Comparison of ENCODE assay signal across 8 mouse cellular contexts in the genomic region with DNA sequence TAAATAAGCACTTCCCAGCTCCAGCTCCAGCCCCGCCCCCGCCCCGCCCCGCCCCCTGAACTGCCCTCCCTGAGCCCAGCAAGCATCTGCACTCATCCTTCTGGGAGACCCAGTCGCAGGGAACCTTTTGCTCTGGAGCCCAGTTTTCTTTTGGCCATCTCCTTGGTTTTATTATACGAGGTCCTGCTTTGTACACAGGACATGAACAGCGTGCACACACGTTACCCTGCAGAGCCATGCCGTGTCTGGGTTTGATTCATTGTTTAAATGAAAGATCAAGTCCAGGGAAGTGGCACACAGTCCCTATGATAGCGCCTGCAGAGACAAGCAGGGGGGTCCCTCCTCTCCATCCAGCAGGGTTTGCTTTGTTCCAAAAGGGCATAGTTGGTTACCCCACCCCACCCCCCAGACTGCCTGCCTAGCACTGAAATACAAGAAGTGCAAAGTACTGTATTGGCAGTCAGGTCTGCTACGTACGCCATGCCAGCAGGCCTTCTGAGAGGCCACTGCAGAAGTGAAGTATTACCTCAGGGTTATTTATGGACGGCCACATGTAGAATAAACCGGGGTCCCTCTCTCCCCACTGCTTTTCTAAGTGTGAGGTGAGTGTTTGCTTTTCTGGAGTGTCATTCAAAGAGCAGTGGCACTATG. TPM values are rescaled to one million over a fixed set of nuclear protein-coding genes. Genes with fewer than 3 reads are reported as not detected.
DNase-seq lines count a peak whose midpoint lies in the region; ATAC-seq lines count a peak whose summit lies in the region.
"Had no signal": no experiment of that assay in that cellular context is flagged by ENCODE, and none has a peak within 500 bp of the region (broad histone marks: within the 10 kb centered on the region; RNA-seq: fewer than 3 reads in every experiment).

No protein-coding gene starts in this region.

- ATAC-seq in hindbrain, embryonic 14.5 days (ENCODE audit: low FRiP score), result peak; percentile 32; the same call in 1 of the 2 replicates
- ATAC-seq in midbrain, embryonic 11.5 days (ENCODE audit: low FRiP score), result peak; percentile 55; the same call in 1 of the 2 replicates

- peak overlapping the region; percentile 2; the same call in 1 of the 2 replicates for H3K9ac ChIP-seq in hindbrain, embryonic 14.5 days
- 0 out of 2 replicates have a peak overlapping the region, but pooled peaks have one; percentile 9 for H3K9ac ChIP-seq in midbrain, embryonic 11.5 days (ENCODE audit: low read length)

- H3K36me3 ChIP-seq in hindbrain, embryonic 14.5 days (replicated peaks; ENCODE audit: control insufficient read depth, insufficient read depth), result no peaks in the 10 kb centered on the region
- no peaks in the 10 kb centered on the region for H3K36me3 ChIP-seq in midbrain, embryonic 11.5 days (ENCODE audit: control insufficient read depth, insufficient read depth, low read length)

- peaks cover 22% of the 10 kb centered on the region for H3K4me1 ChIP-seq in hindbrain, embryonic 14.5 days (replicated peaks; ENCODE audit: control insufficient read depth, insufficient read depth, low read length)
- H3K4me1 ChIP-seq in midbrain, embryonic 11.5 days (ENCODE audit: control insufficient read depth, insufficient read depth, low read length), result no peaks in the 10 kb centered on the region; the same call in 1 of the 2 replicates

- no peak overlapping the region for H3K27ac ChIP-seq in hindbrain, embryonic 14.5 days
- H3K27ac ChIP-seq in midbrain, embryonic 11.5 days (ENCODE audit: low read depth, low read length), result no peak overlapping the region

- H3K27me3 ChIP-seq in hindbrain, embryonic 14.5 days (ENCODE audit: control insufficient read depth, insufficient read depth, low read length), result no peaks in the 10 kb centered on the region
- H3K27me3 ChIP-seq in midbrain, embryonic 11.5 days (ENCODE audit: control insufficient read depth, insufficient read depth, low read length), result no peaks in the 10 kb centered on the region

- H3K9me3 ChIP-seq in hindbrain, embryonic 14.5 days (ENCODE audit: control insufficient read depth, low read length), result no peaks in the 10 kb centered on the region
- no peaks in the 10 kb centered on the region for H3K9me3 ChIP-seq in midbrain, embryonic 11.5 days (ENCODE audit: control insufficient read depth, low read length)

- H3K4me2 ChIP-seq in hindbrain, embryonic 14.5 days (replicated peaks), result no peak overlapping the region; the same call in 1 of the 2 replicates
- H3K4me2 ChIP-seq in midbrain, embryonic 11.5 days, result no peak overlapping the region

- peak; percentile 3 for DNase-seq in R1 (ENCODE audit: low read depth, low spot score)
- DNase-seq in embryo, embryonic 11 days, result peak; percentile 27
- no peak for DNase-seq in hindbrain, embryonic 14.5 days (ENCODE audit: low spot score)
- DNase-seq in midbrain, embryonic 11.5 days (ENCODE audit: low spot score, missing footprints), result peak; percentile 85
- no peak for DNase-seq in ovary, postnatal 36 days (ENCODE audit: low spot score)
- no peak for DNase-seq in adrenal gland, postnatal 25 days
- no peak for DNase-seq in frontal cortex, postnatal 25 days (ENCODE audit: low spot score in 2 of 2)
- DNase-seq: kidney, adult 8-10 months had no signal

- H3K4me3 ChIP-seq in hindbrain, embryonic 14.5 days (replicated peaks; ENCODE audit: low read length), result no peak overlapping the region
- H3K4me3 ChIP-seq in midbrain, embryonic 11.5 days (ENCODE audit: low read depth, low read length), result no peak overlapping the region

- 7% methylated on average over 14 of the region's 14 CpGs for WGBS in hindbrain, embryonic 14.5 days
- WGBS in midbrain, embryonic 11.5 days, result 16% methylated on average over 14 of the region's 14 CpGs

RNA-seq across cellular contexts. Expression of a gene that starts 41.5 kb away (rescaled TPM):
- polyA plus RNA-seq in hindbrain, embryonic 14.5 days (2014; fragmentation: Nextera tagmentation; extraction: Ambion mirVana), result 3.6 and 5.2 TPM in 2 replicates
- polyA plus RNA-seq in midbrain, embryonic 11.5 days (2014; fragmentation: Nextera tagmentation; extraction: Ambion mirVana), result 0.46 and 0.51 TPM in 2 replicates
- 0.82 and 1.0 TPM in 2 replicates for total RNA-seq in adrenal gland, postnatal 25 days (2021)

Comparison
In these comparisons a context has a peak if more than half of its experiments do, and no peak if none do; other contexts are left out.
1. DNase-seq: peak in R1 (single experiment), embryo, embryonic 11 days (single experiment) and midbrain, embryonic 11.5 days (single experiment); none in hindbrain, embryonic 14.5 days (single experiment), ovary, postnatal 36 days (single experiment), adrenal gland, postnatal 25 days (single experiment) and frontal cortex, postnatal 25 days (0 of 2).